Mouse (Mus musculus) layer of hippocampus, postnatal 36 days (tissue): ENCODE data around the gene Phf21a. TPM values are rescaled to one million over a fixed set of nuclear protein-coding genes. Genes with fewer than 3 reads are reported as not detected.
"Not testable (repeated sequence)": the region's sequence is repeated elsewhere in the genome, so short reads cannot be mapped to it uniquely, and the experiment has no call there.

Experiments
- DNase-seq, 2 experiments: peaks; one replicate each; pipeline ENCODE4 v3.0.0; 2022
- total RNA-seq, 2 experiments: library from RNA; stranded (reverse); gene quantifications; 2 replicates each; pipeline ENCODE4 v1.2.3; 2021

The Phf21a gene
- total RNA-seq, 2 experiments from 2014 or later: 136 to 142 TPM

DNA sequence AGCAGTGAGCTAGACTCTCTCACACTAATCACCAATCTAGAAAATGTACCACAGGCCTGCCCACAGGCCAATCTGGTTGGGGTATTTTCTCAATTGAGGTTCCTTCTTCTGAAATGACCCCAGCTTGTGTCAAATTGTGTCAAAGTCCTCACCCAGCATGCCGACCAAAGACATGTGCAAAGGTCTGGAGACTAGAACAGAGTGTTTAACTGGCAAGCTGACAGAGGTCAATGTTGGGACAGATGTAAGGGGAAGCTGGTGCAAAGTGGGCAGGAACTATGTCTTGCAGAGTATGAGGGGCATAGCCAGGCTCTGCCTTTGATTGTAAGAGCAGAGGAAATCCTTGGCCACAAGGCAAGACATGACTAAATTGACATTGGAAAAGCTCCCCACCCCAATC is 7.2 kb upstream of the Phf21a start:
- DNase-seq: no peak

DNA sequence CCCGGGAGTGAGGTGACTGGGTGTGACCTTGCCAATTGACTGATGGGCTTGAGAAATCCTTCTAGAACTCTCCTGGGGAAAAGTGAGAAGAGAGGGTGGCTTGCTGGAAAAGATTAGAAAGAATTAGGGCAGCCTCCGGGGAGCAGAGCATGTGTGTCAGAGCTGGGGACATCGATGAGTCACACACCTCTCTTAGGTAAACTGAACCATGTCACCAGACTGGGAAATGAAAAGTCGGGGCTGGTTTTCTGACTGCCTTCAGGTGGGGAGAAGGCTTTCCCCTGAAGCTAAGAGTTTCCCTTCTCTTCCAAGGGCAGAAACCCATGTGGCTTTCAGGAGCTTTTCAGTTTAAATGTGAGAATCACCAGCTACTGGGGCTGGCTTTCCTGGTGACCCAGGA is 5.9 kb upstream of the Phf21a start:
- DNase-seq: no peak

DNA sequence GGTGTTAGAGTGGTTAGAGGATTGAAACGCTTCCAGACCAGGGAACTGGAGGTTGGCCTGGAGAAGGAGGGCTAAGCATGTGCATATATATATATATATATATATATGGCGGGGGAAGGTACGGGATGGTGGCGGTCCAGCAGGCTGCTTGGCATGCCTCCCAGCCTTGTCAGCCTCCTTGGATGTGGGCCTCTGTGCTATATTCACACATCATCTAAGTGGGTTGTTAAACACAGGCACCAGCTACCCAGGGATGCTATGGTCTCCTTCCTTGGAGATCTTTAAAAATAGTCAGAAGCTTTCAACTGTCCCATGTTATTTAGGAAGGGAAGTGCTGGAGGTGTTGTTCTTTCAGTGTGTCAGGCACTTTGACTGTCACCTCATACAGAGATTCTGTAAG is 3.1 kb upstream of the Phf21a start:
- no peak for DNase-seq

- DNase-seq: not testable (repeated sequence)
Measured at GRCm38 (mm10) chr2:92093503-92093902, 586 bp downstream of the Phf21a start.

DNA sequence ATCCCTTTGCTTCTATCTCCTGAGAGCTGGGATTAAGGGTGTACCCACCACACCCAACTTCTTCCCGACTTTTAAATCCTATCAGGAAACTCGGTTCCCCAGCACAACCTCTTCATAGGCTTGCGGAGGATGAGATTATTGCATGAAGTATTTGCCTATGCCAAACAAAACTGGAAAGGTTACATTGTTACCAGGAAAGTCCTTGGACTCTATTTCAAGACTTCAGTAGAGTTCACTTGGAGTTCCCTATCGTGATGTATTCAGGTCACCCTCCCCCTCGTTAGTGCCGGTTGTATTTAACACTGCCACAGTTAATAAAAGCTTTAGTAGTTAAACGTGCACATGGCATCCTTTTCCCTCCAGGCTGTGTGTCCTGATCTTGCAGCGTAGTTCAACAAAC is 1.2 kb downstream of the Phf21a start:
- DNase-seq: no peak

- DNase-seq: no peak
Measured at GRCm38 (mm10) chr2:92100768-92101167, 7.9 kb downstream of the Phf21a start.

- no peak for DNase-seq
Measured at GRCm38 (mm10) chr2:92124523-92124922, 31.6 kb downstream of the Phf21a start.

GRCm38 (mm10) chr2:92125330-92125729 is 32.4 kb downstream of the Phf21a start:
- DNase-seq: no peak

GRCm38 (mm10) chr2:92130071-92130470 is 37.2 kb downstream of the Phf21a start:
- DNase-seq: no peak

DNA sequence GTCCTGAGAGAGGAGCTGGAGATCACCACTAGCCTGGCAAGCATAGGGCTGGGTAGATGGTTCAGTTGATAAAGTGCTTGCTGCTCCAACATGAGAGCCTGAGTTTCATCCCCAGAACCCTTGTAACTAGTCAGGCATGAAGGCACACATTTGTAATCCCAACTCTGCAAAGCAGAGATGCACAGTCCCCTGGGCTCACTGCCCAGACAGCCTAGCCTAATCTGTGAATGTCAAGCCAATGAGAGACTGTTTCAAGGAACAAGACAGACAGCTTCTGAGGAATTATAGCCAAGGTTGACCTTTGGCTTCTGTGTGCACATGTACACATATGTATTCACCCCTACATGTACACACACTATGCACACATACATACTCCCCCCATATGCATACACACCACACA is 45.8 kb downstream of the Phf21a start:
- no peak for DNase-seq

DNA sequence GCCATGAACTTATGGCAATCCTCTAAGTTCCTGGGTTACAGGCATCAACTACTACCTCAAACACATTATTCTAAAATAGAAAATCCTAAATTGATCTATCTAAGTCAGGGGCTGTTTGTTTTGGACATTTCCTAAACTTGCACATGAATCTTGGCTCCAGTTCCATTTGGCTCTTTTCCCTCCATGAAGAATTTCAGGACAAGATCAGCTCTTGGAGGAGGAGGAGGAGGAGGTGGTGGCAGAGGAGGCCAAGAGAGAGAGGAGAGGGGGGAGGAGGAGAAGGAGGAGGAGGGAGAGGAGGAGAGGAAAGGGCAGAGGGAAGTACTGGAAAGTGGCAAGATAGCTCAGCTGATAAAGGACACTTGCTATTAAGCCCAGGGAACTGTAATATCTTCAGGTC is 46.4 kb downstream of the Phf21a start:
- no peak for DNase-seq

GRCm38 (mm10) chr2:92140383-92140782 is 47.5 kb downstream of the Phf21a start:
- no peak for DNase-seq

DNA sequence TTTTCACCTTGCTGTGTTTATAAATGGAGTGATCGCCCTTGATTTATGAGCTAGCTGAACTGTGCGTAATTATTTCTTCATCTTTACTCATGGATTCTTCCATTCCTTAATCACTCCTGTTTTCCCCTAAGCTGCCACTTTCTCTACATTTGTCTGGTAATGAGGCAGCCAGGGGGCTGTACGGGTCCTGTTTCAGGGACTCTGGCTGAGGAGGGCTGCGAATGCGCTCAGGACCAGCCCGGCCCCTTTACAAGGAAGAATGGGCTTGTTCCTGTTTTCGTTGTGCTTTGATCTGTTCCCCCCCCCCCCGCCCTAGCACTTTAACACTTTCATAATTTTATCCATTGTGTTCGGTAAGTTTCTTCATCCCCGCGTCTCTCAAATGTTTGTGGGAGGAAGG is 48.2 kb downstream of the Phf21a start:
- no peak for DNase-seq

- DNase-seq: no peak
Measured at GRCm38 (mm10) chr2:92143932-92144331, 51.0 kb downstream of the Phf21a start.

DNA sequence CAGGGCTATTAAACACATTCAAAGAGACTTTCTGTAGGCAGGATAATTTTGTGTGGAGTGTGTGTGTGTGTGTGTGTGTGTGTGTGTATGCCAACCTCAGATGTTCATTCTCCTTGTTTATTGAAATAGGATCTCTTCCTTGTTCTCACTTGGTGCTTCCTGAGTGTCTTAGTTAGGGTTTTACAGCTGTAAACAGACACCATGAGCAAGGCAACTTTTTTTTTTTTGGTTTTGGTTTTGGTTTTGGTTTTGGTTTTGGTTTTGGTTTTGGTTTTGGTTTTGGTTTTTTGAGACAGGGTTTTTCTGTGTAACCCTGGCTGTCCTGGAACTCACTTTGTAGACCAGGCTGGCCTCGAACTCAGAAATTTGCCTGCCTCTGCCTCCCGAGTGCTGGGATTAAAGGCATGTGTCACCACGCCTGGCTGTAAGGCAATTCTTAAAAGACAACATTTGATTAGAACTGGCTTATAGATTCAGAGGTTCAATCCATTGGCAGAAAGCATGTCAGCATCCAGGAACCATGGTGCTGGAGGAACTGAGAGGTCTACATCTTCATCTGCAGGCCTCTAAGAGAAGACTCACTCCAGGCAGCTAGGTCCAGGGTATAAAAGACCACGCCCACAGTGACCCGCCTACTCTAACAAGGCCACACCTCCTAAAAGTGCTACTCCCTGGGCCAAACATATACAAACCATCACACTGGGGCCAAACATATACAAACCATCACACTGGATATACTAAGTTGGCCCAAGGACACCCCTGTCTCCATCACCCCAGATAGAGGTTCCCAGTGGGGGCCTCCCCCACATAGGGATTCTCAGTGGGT is 55.2 kb downstream of the Phf21a start:
- DNase-seq: not testable (repeated sequence)

- no peak for DNase-seq
Measured at GRCm38 (mm10) chr2:92164291-92164690, 71.4 kb downstream of the Phf21a start.

DNA sequence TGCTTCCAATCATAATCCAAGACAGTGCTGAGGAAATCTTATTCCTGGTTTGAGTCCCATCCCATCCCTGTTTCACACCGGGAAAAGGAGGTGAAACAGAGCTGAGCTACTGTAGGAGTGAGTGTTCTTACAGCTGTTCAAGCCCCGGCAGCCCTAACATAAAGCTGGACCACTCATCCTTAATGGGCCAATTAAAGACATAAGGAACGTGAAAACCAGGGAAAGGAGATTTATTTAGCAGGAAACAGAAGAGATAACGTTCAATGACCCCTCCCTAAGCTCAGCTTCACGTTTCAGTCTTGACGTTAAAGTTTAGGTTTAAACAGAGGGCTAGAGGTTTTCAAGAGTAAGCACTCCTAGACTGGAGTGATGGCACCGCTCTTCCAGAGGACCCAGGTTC is 74.0 kb downstream of the Phf21a start:
- no peak for DNase-seq

GRCm38 (mm10) chr2:92171046-92171643 is 78.2 kb downstream of the Phf21a start:
- DNase-seq: no peak

DNA sequence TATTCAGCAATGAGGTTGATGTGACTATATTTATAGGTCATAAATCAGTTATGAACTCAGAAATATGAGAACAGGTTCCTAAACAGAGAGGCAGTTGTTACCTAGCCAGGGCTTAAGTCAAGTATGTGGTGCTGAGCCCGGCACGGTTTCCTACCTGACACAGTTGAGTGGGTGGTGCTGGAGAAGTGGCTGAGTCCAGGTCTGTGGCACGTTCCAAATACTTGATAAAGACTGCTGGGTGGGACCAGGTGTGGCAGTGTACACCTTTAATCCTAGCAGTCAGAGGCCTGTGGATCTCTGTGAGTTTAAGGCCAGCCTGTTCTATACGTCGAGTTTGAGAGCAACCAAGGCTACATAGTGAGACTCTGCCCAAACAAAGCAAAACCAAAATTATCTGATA is 79.4 kb downstream of the Phf21a start:
- no peak for DNase-seq

DNA sequence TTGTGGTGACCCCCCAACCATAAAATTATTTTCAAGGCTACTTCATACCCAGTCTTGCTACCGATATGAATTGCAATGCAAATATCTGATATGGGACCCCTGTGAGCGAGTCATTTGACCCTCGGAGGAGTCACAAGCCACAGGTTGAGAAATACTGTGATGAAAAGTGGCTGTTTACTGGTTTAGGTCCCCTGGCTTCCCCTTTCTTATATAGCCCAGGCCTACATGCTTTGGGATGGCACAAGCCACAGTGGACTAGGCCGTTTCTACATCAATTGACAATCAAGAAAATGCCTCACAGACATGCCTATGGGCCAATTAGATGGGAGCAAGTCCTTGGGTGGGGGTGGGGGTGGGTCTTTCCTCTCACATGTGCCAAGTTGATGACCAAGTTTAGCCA is 80.3 kb downstream of the Phf21a start:
- DNase-seq: no peak

- no peak for DNase-seq
Measured at GRCm38 (mm10) chr2:92174265-92174664, 81.3 kb downstream of the Phf21a start.

- DNase-seq: no peak
Measured at GRCm38 (mm10) chr2:92175002-92175401, 82.1 kb downstream of the Phf21a start.

DNA sequence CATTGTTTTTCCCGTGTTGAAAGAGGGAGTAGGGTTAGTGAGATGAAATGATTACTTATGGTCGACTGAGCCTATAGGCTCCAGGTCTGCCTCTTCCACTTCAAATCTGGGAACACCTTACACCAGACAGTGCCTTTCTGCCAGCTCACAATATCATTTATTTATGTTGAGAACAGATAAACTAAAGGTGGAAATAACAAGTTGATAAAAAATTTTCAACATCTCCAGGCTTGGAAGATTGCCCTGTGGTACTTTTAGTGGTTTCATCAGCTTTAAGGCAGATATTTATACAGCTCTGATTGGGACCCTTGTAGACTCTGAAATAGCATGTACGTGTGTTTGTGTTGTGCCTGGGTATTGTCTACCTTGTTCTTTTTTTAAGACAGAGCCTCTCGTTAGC is 83.4 kb downstream of the Phf21a start:
- DNase-seq: no peak

- DNase-seq: no peak
Measured at GRCm38 (mm10) chr2:92182146-92182756, 89.3 kb downstream of the Phf21a start.
